Mouse (Mus musculus): ENCODE measurements at regions not wholly inside any gene's neighbourhood (a gene's known extent, or its start where the extent isn't known, plus 50 kb on each side); places are given as distances from the start of the nearest gene placed in this dataset. TPM values are rescaled to one million over a fixed set of nuclear protein-coding genes. Genes with fewer than 3 reads are reported as not detected.
"Not testable (repeated sequence)": the region's sequence is repeated elsewhere in the genome, so short reads cannot be mapped to it uniquely, and the experiment has no call there.

DNA sequence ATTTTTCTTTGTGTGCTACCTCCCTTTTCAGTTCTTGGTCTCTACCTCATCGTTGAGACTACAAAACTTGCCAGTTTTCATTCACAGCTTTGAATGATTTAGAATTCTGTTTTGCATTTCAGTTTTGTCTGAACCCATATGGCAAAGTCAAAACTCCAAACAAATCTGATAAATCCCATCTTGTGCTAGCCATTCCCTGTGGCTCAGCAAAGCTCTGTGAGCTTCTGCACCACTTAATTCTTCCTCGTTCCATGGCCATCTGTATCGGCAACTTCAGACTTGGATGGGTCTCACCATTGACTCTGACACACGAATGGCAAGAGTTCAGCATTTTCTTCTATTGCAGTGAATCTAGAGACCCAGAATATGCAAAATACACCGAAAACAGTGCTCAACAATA, 1343.3 kb upstream of the Got2 start:
- H3K9me3 ChIP-seq (ENCODE audit: low read length) = no peaks in the 10 kb centered on the region
- no peak overlapping the region for H3K4me3 ChIP-seq (ENCODE audit: low read depth, low read length)
- no peak overlapping the region for H3K27ac ChIP-seq (ENCODE audit: low read length)
- DNase-seq (ENCODE audit: low spot score) (no peak), ATAC-seq (no peak)
- 78% methylated on average over 5 of the region's 5 CpGs for WGBS
- no peak overlapping the region for H3K9ac ChIP-seq (replicated peaks; ENCODE audit: low read depth)
- no peak for TF ChIP-seq CTCF (IDR thresholded peaks at IDR 0.05)
- no peak for TF ChIP-seq EP300 (IDR thresholded peaks at IDR 0.05)
- no peaks in the 10 kb centered on the region for H3K27me3 ChIP-seq (replicated peaks; ENCODE audit: insufficient read depth, low read length)
- no peaks in the 10 kb centered on the region for H3K36me3 ChIP-seq (ENCODE audit: insufficient read depth, low read length)
- no peaks in the 10 kb centered on the region; the same call in 1 of the 2 replicates for H3K4me1 ChIP-seq (ENCODE audit: insufficient read depth, low read depth, low read length)
- no peak overlapping the region for H3K4me2 ChIP-seq (replicated peaks; ENCODE audit: low read depth, low read length)

DNA sequence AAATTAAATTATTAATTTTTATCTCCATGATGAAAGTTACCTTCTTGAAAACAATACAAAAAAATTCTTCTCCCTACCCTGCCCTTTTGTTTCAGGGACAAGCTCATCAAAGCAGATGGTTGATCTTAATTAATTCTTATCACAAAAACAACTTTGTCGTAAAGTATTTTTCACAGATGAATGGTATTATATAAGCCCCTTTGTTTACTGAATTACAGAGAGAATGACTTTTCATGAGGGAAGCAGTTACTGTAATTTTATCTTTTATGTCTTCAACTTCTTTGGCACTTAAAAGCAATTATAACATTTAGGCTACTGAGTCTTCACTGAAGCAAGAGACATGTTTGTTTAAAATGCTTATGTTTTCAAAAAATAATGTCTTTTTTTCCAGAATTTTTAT, 1303.5 kb upstream of the Got2 start:
- H3K9me3 ChIP-seq (ENCODE audit: low read length) = no peaks in the 10 kb centered on the region
- TF ChIP-seq EP300 (IDR thresholded peaks at IDR 0.05) = no peak
- TF ChIP-seq CTCF (IDR thresholded peaks at IDR 0.05) = no peak
- DNase-seq (ENCODE audit: low spot score) = no peak
- H3K4me1 ChIP-seq (ENCODE audit: insufficient read depth, low read depth, low read length) = no peaks in the 10 kb centered on the region
- no peak for ATAC-seq
- H3K4me2 ChIP-seq (replicated peaks; ENCODE audit: low read depth, low read length) = no peak overlapping the region
- 78% methylated on average over 1 of the region's 1 CpGs for WGBS
- no peak overlapping the region for H3K27ac ChIP-seq (ENCODE audit: low read length)
- no peaks in the 10 kb centered on the region for H3K36me3 ChIP-seq (ENCODE audit: insufficient read depth, low read length)
- no peak overlapping the region for H3K4me3 ChIP-seq (ENCODE audit: low read depth, low read length)
- no peaks in the 10 kb centered on the region for H3K27me3 ChIP-seq (replicated peaks; ENCODE audit: insufficient read depth, low read length)
- no peak overlapping the region for H3K9ac ChIP-seq (replicated peaks; ENCODE audit: low read depth)

DNA sequence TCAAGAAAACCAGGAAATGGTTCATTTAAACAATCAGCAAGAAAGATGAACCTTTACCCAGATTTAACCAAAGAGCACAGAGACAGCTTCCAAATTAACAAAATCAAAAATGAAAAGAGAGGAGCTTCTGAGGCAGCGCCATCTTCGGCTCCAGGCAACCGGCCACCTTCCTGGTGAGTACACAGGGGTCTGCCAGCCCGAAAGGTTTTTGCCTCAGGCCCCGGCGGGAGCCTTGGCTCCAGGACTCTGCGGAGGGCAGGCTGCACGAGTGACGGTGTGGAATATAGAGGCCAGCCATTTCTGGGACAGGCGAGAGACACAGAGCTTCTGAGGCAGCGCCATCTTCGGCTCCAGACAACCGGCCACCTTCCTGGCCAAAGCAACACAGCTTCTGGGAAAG, 1295.5 kb upstream of the Got2 start:
- WGBS = 88% methylated on average over 13 of the region's 13 CpGs
- ATAC-seq; H3K9me3 ChIP-seq (ENCODE audit: low read length); H3K9ac ChIP-seq (replicated peaks; ENCODE audit: low read depth); H3K4me3 ChIP-seq (ENCODE audit: low read depth, low read length); H3K4me1 ChIP-seq (ENCODE audit: insufficient read depth, low read depth, low read length); DNase-seq (ENCODE audit: low spot score); H3K27ac ChIP-seq (ENCODE audit: low read length); H3K4me2 ChIP-seq (replicated peaks; ENCODE audit: low read depth, low read length); H3K36me3 ChIP-seq (ENCODE audit: insufficient read depth, low read length); H3K27me3 ChIP-seq (replicated peaks; ENCODE audit: insufficient read depth, low read length): not testable (repeated sequence)

DNA sequence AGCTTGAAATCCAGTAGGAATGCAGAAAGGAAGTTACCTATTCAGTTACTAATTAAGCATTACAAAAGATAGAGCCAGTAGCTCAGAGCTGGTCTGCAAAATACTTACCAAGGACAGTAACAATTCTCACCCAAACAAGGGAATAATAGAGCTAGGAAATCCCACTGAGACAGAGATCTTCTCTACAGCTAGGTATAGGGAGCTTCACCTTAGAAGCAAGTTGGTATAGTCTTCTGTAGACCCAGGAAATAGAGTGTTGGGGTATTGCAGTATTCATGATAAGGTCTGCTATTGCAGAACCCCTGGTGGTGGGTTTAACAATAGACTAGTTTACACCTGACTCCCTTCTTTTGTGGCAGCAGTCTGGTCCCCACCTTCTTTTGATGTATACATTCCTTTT, 1294.1 kb upstream of the Got2 start:
- not testable (repeated sequence) for H3K9ac ChIP-seq (replicated peaks; ENCODE audit: low read depth); H3K27me3 ChIP-seq (replicated peaks; ENCODE audit: insufficient read depth, low read length); H3K4me1 ChIP-seq (ENCODE audit: insufficient read depth, low read depth, low read length); ATAC-seq; H3K4me3 ChIP-seq (ENCODE audit: low read depth, low read length); H3K9me3 ChIP-seq (ENCODE audit: low read length); DNase-seq (ENCODE audit: low spot score); H3K4me2 ChIP-seq (replicated peaks; ENCODE audit: low read depth, low read length); H3K27ac ChIP-seq (ENCODE audit: low read length); H3K36me3 ChIP-seq (ENCODE audit: insufficient read depth, low read length)

Small RNAs in the stretch of these regions (microRNA-seq; reads per million reads assigned to microRNA genes)
- gene Gm26399 = not detected
